Mouse (Mus musculus) large intestine, adult 2 months (tissue): ENCODE measurements around the gene Ccdc80. TPM values are rescaled to one million over a fixed set of nuclear protein-coding genes. Genes with fewer than 3 reads are reported as not detected.

ENCODE experiments used
- DNase-seq: peaks from one replicate; pipeline ENCODE4 v3.0.0-alpha.2; 2012; ENCODE audit warnings: low read depth, low spot score
- WGBS: fragments of 180-500 bp; shearing (Covaris S2); methylation state at CpG from one replicate; pipeline ENCODE4 v1.1.7; 2018; 5-methylcytosine and 5-hydroxymethylcytosine counted together
- polyA plus RNA-seq: library from polyadenylated mRNA; depleted of rRNA; stranded (reverse); fragments of >200 nt; gene quantifications from 2 replicates; pipeline ENCODE4 v1.2.3, GENCODE M21; 2012; rRNA removed

Ccdc80 gene
- 7.5 and 7.8 TPM in 2 replicates for polyA plus RNA-seq

DNA sequence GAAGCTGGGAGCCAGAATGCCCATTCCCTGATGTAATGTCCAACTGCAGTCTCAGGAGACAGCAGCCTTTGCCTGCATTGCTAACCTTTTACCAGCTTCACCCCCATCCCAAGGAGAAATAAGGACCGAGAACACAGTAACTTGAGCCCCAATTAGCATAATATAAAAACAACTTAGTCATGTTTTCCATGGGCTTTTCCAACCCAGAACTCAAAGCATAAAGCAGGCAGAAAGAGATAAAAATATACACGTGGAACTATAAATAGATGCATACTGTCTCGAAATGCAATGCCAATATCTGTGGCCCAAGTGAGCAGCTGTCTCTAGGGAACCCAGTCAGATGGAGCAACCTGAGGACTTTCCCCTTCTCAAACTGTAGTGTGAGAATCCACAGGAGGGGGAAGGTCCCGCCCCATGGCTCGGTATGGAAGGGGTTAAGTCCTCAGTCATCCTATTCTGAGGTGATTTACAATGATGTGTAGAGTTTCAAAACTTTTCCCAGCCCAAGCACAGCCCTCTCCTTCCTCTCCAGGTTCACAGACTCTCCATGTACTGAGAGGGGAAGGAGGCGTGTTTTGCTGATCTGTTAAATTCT is at the start of gene Ccdc80:
Gene Ccdc80, plus strand, starts transcription at position 266 of the 595 bp plus-strand sequence.
- WGBS, result 18% methylated on average over 6 of the region's 6 CpGs
- DNase-seq, result no peak

DNA sequence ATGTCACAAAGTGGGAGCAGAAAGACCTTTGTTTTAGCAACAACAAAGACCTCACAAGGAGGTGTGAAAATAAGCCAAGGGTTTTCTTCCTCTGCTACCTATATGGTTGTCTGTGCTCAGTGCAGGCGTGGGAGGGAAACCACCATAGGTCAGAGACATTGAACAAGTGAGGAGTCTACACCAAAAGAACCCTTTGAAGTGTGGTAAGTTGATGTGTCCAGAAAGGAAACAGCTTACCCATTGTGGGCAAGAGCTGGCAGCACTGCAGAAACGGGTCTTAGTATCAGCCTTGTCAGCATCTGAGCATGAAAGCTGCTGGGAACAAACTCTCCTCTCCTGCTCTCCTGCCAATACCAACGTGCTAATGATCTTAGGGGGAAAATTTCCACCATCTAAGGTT is 48.4 kb upstream of the Ccdc80 start:
- 52% methylated on average over 3 of the region's 3 CpGs for WGBS
- no peak for DNase-seq

DNA sequence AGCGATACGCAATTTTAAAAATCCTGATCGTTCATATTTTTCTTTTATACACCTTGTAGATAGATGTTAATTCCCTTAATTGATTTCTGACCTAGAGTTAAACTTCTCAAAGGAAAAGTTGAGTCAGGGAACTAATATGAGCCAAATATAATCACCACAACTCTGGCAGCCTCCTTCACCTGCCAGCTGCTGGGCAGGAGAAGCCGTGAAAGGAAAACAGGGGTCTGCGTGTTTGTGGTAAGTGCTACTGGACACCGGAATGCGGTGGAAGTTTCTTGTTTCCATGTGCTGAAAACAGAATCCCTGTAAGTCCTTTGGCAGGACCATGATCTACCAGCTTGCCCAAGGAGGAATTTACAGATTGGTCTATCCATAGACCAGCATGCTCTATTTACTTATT is 36.0 kb upstream of the Ccdc80 start:
- DNase-seq, result no peak
- 88% methylated on average over 7 of the region's 7 CpGs for WGBS

DNA sequence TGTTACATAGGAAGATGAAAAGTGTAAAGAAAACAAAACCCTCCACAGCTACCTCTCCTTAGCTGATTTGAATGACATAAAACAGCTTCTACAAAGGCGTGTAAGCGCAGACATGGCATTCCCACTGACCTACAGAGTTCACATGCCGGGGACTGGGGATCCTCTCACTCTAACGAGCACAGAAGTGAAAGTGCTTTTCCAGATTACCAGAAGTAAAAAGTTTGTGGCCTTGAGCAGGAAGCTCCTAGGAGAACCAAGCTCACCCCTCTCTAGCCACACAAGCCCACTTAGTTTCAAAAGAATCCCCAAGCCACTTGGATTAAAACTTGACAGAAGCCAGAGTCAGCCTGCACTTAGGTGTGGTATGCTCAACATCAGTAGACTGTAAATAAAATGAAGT is 35.3 kb upstream of the Ccdc80 start:
- no peak for DNase-seq
- 60% methylated on average over 4 of the region's 4 CpGs for WGBS

DNA sequence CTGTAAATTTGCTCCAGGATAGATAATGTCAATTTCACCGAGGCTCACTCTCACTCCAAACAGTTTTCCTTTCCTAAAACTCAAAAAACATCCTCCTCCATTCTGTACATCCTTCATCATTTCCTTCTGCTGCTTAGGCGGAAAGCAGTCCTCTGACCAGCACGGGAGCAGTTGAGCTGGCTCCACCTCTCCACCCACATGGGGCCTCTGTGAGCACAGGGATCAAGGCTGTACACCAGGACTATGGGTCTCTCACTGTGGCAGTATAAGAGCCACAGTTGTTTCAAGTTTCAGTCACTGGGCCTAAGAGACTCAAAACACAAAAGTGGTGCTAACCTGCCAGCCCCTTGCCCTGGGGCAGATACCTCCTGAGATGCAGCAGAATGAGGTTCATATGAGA is 32.1 kb upstream of the Ccdc80 start:
- no peak for DNase-seq
- 45% methylated on average over 3 of the region's 3 CpGs for WGBS

DNA sequence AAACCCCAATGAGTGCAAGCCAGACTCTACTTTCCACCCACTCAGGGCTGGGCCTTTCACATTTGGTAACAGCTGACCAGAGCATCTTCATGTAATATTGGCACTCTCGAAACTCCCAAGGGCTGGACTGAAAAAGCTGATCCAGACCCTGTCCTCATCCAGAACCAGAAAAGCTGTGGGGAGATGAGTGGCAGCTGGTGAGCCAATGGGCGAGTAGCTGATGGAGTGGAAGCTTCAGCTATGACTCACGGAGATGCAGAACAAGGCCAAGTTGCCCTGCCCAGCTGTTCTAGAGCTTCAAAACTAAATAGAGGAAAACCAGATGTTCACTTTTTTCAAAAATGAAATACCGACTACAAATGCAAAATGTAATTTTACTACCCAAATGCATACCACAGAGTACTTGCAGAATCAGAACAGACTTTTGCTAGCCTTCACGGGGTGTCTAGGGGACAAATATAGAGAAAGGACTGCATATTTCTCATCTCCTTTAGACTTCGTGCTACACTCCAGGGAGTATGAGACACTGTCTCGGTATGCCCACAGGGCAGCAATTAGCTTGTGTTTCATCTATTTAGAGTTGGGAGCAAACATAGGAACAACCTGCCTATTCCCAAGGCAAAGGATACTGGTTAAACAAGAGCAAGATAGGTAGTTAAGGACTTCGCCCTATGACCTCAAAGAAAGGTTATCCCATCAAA is 22.7 kb upstream of the Ccdc80 start:
- 65% methylated on average over 8 of the region's 8 CpGs for WGBS
- DNase-seq, result no peak

DNA sequence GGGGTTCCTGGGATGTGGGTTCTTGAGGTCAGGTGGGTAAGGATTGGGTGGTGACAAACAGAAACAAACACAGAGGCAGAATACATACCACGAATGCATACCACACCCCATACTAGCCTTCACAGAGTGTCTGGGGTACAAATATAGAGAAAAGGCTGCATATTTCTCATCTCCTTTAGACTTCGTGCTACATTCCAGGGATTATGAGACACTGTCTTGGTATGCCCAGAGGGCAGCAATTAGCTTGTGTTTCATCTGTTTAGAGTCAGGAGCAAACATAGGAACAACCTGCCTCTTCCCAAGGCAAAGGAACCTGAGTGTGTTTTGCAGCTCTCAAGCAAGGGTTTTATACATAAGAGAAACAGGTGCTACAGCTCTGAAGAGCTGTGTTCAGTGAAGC is 21.8 kb upstream of the Ccdc80 start:
- 49% methylated on average over 2 of the region's 2 CpGs for WGBS
- no peak for DNase-seq

DNA sequence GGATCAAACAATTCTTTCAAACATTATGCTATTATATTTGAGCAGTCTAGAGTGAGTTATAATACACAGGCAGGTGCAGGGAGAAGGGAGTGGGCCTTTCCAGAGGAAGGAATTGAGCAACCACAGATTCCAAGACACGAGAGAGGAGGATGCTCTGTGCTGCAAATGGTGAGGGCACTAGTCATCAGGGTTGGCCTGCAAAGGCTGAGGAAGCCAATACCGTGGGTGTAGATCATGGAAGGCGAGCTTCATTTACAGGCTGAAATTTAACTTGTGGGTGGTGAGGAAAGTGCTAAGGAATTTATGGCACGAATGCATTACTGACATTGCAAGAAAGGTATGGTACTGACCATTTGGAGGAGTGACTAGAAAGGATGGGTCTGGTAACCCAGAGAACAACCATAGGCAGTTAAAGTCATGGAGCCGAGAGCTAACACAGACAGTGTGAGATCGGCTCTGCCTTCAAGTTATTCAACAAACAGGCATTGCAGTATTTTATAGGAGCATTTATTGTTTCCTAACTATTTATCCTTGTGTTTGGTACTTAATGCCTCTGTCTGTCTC is 15.6 kb upstream of the Ccdc80 start:
- no peak for DNase-seq
- 65% methylated on average over 6 of the region's 6 CpGs for WGBS

DNA sequence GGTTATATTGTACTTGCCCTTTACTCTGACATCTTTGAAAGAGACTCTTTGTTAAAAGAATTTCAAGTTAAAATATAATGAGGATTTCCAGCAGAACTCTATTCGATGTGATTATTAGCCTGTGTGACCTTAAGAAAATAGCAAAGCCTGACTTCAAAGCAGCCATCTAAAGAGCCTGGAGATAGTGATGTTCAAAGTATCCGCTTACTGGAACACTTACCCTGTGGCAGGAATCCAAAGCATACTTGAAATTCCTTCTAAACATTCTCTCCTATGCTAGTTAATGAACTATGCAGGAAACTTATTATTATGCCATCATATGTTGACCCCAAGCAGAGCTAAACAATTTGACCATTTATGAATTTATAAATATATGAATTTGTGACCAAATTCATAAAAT is 13.9 kb upstream of the Ccdc80 start:
- DNase-seq, result no peak

DNA sequence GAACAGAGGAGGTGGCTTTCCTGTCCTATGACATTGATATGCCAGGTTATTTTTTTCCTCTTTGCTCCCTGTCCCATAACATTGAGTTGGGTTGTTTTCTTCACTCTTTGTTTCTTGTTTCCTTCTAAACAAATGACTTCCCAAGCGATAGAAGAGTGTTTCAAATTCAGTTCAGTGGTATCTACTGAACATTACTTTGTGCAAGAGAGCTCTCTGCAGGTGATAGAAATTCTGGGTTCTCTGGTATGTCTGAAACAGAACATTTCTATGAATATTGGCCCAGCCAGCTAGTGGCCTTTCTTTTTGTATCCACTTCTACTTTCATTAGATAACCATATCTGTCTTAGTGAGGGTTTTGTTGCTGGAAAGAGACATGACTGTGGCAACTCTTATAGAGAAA is 4.4 kb upstream of the Ccdc80 start:
- 73% methylated on average over 1 of the region's 1 CpGs for WGBS
- no peak for DNase-seq

More for the DNA sequence above, 13.9 kb upstream of the Ccdc80 start:
- 35% methylated on average over 2 of the region's 2 CpGs for WGBS

DNA sequence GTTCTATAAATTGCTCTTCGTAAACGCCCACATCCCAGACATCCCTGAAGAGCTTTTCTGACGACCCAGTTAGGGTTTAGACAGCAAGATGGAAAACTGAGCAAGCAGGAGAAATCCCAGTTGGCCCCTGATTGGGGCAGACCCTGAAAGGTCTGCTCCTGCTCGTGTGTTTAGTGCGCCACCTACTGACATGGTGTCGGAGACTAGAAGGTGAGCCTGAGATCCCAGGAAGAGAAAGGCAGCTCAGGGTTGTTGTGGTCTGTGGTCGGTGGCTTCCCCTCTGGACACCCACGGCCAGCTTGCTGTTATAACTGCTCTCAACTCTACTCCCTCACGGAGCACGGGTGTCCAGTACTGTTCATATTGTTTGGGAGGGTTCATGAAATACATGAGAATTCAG is 3.2 kb upstream of the Ccdc80 start:
- no peak for DNase-seq
- WGBS, result 9% methylated on average over 10 of the region's 10 CpGs

DNA sequence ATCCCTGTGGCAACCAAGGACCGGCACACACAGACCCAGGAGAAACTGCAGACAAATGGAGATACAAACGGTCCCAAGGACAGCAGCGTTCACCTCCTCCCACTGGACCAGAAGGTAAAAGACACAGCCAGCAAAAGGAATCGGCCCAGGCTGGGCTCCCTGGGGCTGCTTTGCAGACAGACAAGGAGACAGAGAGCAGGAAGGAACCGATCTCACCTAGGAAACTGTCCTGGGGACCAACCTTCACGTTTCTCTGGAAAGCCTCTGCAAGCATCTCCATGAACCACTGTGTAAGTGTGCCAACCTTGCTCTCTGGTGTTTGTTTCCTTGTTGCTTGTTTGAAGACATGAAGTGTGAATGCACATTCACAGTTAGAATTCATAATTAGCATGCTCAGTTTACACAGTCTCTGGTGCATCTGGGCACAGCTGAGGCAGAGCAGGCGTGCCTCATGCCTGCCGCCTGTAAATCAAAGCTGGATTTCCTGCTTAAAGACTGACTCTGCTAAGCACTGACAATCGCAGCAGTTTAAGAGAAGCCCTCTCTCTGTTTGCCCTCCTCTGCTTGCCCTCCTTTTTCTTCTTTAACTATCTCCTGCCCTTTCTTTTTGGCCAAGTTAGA is 1.0 kb downstream of the Ccdc80 start:
- DNase-seq, result no peak
- 9% methylated on average over 9 of the region's 9 CpGs for WGBS

DNA sequence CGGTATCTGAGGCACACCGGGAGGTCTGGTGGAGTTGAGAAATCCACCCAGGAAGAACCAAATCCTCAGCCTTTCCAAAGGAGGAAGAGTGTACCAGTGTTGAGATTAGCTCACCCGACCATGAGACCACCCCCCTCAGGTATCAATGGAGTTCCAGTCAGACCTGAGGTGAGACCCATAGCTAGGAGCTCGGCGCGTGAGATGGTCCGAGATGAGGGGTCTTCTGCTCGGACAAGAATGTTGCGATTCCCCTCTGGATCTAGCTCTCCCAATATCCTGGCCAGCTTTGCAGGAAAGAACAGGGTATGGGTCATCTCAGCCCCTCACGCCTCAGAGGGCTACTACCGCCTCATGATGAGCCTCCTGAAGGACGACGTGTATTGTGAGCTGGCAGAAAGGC is 1.8 kb downstream of the Ccdc80 start:
- WGBS, result 87% methylated on average over 13 of the region's 13 CpGs
- DNase-seq, result no peak

DNA sequence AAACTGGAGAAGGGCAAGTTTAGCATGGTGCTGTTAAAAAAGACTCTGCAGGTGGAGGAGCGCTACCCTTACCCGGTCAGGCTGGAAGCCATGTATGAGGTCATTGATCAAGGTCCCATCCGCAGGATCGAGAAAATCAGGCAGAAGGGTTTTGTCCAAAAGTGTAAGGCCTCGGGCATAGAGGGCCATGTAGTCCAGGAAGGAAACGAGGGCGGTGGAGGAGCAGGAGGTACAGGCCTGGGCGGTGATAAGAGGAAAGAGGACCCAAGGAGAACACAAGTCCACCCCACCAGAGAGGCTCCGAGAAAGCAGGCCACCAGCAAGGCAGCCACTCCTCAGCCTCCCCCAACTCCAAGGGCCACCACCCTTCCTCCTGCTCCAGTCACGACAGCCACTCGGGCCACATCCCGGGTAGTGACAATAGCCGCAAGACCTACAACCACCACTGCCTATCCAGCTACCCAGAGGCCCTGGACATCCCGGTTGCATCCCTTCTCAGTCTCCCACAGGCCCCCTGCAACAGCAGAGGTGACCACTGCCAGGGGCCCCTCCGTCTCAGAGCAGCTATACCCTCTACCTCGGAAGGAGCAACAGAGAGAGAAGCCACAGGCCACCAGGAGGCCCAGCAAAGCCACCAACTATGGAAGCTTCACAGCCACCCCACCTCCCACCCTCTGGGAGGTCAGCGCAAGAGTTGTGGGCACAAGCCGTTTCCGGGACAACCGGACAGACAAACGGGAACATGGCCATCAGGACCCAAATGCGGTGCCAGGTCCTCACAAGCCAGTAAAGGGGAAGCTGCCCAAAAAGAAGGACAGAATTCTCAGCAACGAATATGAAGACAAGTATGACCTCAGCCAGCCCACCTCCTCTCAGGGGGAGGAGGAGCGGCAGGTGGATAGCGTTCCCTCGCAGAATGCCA is 2.6 kb downstream of the Ccdc80 start:
- 86% methylated on average over 26 of the region's 26 CpGs for WGBS
- no peak for DNase-seq

DNA sequence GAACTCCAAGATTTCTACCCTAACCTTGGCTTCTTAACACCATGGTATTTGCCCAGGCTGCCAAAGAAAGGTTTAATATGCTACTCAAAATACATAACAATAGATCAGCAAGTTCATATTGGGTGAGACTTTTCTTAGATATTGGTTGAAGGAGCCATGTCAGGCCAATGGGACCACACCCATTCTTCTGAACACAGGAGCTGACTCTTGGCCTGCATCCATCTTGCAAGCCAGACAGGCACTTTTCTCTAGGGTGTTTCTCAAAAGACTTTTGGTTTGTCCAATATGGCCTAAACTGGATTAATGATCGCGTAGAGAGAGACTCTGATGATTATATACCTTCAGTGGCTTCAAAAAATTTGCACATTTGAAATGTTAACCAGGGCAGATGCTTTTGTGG is 4.3 kb downstream of the Ccdc80 start:
- no peak for DNase-seq
- WGBS, result 78% methylated on average over 2 of the region's 2 CpGs

DNA sequence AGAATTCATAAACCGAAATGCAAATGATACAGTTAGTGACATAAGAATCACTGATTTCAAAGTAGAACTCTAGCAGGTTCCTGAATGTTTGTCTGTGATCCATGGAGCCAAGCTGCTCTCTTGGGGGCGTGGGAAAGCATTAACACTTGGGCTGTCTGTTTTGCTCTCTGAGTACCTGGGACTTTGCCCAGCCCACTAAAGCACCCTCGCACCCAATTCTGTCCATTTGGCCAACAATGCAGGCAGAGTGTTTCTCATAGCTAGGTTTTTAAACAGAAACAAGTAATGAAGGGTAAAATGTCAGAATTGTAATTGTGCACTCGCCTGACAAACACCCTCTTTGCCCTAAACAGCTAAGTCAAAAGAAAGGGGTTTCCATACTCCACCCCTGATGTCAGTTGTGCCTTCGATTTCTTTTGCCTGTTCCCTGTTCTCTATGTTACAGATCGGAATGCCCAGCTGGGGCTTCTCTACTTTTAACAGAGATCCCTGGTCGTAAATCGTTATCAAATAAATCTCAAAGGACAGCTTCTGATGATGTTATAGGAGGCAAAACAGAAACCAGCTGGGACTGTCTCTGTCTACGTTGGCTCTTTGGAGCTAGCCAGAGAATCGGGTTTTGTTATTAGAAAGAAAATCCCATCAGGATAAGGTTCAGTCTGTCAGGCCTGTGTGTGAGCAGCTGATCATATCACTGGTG is 5.1 kb downstream of the Ccdc80 start:
- WGBS, result 50% methylated on average over 10 of the region's 10 CpGs
- DNase-seq, result no peak

DNA sequence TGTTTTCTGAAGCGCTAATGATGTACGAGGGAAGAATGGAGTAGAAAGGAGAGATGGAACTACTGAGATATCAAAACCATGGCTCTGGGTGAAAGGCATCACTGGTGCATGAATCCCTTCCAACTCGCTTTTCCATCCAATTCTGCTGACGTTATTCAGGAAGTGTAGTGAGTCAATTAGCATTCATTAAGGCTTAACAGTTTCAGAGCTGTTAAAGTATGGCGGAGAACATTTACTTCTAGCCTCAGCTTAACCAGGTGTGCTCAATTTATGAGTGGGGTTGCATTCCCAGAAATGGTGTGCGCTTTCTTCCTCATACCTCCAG is 5.6 kb downstream of the Ccdc80 start:
- WGBS, result 70% methylated on average over 6 of the region's 6 CpGs
- DNase-seq, result no peak

DNA sequence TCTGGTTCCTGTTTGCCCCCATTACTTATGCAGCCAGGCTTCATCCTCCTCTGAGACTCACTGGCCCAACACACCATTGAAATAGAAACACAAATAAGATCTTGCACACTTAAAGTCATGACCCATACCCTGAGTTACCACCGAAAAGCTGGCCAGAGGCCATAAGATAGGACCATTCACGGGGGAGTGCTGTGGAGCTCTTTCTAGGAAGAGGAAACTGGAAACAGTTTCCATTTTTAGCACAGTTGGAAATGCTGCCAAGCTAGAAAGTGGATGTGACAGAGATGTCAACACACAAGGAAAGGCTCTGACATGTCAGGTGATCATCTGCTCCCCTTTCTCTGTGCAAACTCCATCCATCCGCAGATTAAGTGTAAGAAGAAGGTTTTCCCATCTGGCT is 7.7 kb downstream of the Ccdc80 start:
- whole genome bisulfite sequencing, result 32% methylated on average over 3 of the region's 3 CpGs

DNA sequence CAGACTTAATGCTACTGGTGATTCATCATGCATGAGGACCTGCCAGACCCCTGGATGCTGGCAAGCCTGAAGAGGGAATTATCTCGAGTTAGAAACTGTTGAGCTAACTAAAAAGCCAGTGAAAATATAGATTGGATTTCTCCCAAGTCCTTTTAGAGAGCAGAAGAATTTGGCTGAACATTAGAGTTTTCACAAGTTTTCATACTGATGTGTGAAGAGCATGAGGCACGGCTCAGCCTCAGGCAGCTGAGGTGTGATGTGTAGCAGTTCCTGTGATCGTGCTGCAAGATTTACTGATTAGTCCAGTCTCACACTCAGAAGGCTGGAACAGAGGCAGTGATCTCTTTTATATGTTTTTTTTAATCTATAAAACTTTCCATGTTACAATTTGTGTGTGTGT is 11.8 kb downstream of the Ccdc80 start:
- no peak for DNase-seq

More for the DNA sequence above, 7.7 kb downstream of the Ccdc80 start:
- no peak for DNase-seq

More for the DNA sequence above, 11.8 kb downstream of the Ccdc80 start:
- WGBS, result 62% methylated on average over 3 of the region's 3 CpGs
